Mouse (Mus musculus): Measurements from ENCODE around the gene Ppp1r13b. TPM values are rescaled to one million over a fixed set of nuclear protein-coding genes. Genes with fewer than 3 reads are reported as not detected.
"Not testable (repeated sequence)": the region's sequence is repeated elsewhere in the genome, so short reads cannot be mapped to it uniquely, and the experiment has no call there.

Ppp1r13b gene
- polyA plus RNA-seq (2012): 0.79 and 0.81 TPM in 2 replicates

DNA sequence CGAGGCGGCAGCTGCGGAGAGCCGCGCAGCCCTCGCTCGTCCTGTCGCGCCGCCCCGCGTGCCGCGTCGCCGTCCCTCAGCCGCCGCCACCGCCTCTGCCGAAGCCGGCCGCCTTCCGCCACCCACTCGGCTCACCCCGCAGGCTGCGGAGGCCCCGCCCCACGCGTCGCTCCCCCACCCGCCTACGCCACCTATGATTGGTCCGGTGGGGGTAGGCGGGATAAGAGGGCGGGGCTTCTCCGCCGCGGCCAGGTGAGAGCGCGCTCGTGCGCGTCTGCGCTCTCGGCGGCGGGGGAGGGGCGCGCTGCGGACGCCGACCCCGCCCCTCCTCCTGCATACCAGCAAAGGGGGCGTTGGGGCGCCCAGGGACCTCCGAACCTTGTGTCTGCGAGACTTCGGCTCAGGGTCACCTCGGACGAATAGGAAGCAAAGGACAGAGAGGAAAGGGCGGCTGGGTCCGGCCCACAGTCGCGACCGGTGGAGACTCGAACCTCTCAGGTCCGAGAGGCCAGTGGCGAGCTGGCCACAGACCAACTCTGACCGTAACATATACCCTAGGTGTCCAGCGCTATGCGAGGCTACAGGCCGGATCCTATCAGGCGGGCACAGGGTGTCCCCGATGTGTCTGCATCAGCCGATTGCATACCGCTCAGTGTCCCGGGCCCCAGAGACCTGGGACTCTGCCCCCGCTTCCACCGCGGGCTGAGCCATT lies at the start of gene Ppp1r13b:
Gene Ppp1r13b (minus strand): TSS at position 141 of the 712 bp plus-strand sequence.
- no peaks in the 10 kb centered on the region; the same call in 1 of the 2 replicates for H3K36me3 ChIP-seq (ENCODE audit: control insufficient read depth)
- no peaks in the 10 kb centered on the region for H3K9me3 ChIP-seq (ENCODE audit: control insufficient read depth, low read length)
- peak within 1 kb of the TSS; percentile 90 for H3K4me3 ChIP-seq (replicated peaks)
- peaks cover 37% of the 10 kb centered on the region for H3K4me1 ChIP-seq (ENCODE audit: control insufficient read depth)
- peaks cover 35% of the 10 kb centered on the region for H3K27me3 ChIP-seq (ENCODE audit: control insufficient read depth)
- TF ChIP-seq TAL1 (IDR thresholded peaks at IDR 0.05; ENCODE audit: low read length) (peak; percentile 89), GATA1 (IDR thresholded peaks at IDR 0.05; ENCODE audit: low read length) (peak; percentile 69)

GRCm38 (mm10) chr12:111956173-111956572 lies 48.3 kb upstream of the Ppp1r13b start:
- H3K27me3 ChIP-seq (ENCODE audit: control insufficient read depth): no peaks in the 10 kb centered on the region
- TF ChIP-seq TAL1 (IDR thresholded peaks at IDR 0.05; ENCODE audit: low read length): no peak
- no peak for TF ChIP-seq GATA1 (IDR thresholded peaks at IDR 0.05; ENCODE audit: low read length)
- peaks cover 5% of the 10 kb centered on the region; the same call in 1 of the 2 replicates for H3K9me3 ChIP-seq (ENCODE audit: control insufficient read depth, low read length)

GRCm38 (mm10) chr12:111951701-111952100 lies 43.8 kb upstream of the Ppp1r13b start:
- no peaks in the 10 kb centered on the region for H3K27me3 ChIP-seq (ENCODE audit: control insufficient read depth)
- no peaks in the 10 kb centered on the region for H3K36me3 ChIP-seq (ENCODE audit: control insufficient read depth)
- no peaks in the 10 kb centered on the region for H3K9me3 ChIP-seq (ENCODE audit: control insufficient read depth, low read length)
- H3K4me1 ChIP-seq (ENCODE audit: control insufficient read depth): peaks cover 3% of the 10 kb centered on the region
- H3K4me3 ChIP-seq (replicated peaks): no peak overlapping the region
- TF ChIP-seq GATA1 (IDR thresholded peaks at IDR 0.05; ENCODE audit: low read length) (no peak), TAL1 (IDR thresholded peaks at IDR 0.05; ENCODE audit: low read length) (no peak)

More at GRCm38 (mm10) chr12:111956173-111956572, 48.3 kb upstream of the Ppp1r13b start:
- Histone ChIP-seq H3K4me1 (ENCODE audit: control insufficient read depth) (peaks cover 8% of the 10 kb centered on the region), H3K4me3 (replicated peaks) (no peak overlapping the region), H3K36me3 (ENCODE audit: control insufficient read depth) (peaks cover 26% of the 10 kb centered on the region)

- peaks cover 14% of the 10 kb centered on the region for H3K4me1 ChIP-seq (ENCODE audit: control insufficient read depth)
- no peaks in the 10 kb centered on the region for H3K9me3 ChIP-seq (ENCODE audit: control insufficient read depth, low read length)
- no peak for TF ChIP-seq GATA1 (IDR thresholded peaks at IDR 0.05; ENCODE audit: low read length)
- TF ChIP-seq TAL1 (IDR thresholded peaks at IDR 0.05; ENCODE audit: low read length): no peak
- H3K27me3 ChIP-seq (ENCODE audit: control insufficient read depth): no peaks in the 10 kb centered on the region
- no peaks in the 10 kb centered on the region for H3K36me3 ChIP-seq (ENCODE audit: control insufficient read depth)
- no peak overlapping the region for H3K4me3 ChIP-seq (replicated peaks)
Observed at GRCm38 (mm10) chr12:111950486-111950885, 42.6 kb upstream of the Ppp1r13b start.

- H3K27me3 ChIP-seq (ENCODE audit: control insufficient read depth): no peaks in the 10 kb centered on the region
- H3K4me3 ChIP-seq (replicated peaks): no peak overlapping the region
- no peaks in the 10 kb centered on the region for H3K9me3 ChIP-seq (ENCODE audit: control insufficient read depth, low read length)
- H3K36me3 ChIP-seq (ENCODE audit: control insufficient read depth): no peaks in the 10 kb centered on the region
- no peak for TF ChIP-seq TAL1 (IDR thresholded peaks at IDR 0.05; ENCODE audit: low read length)
- no peak for TF ChIP-seq GATA1 (IDR thresholded peaks at IDR 0.05; ENCODE audit: low read length)
- peaks cover 44% of the 10 kb centered on the region for H3K4me1 ChIP-seq (ENCODE audit: control insufficient read depth)
Observed at GRCm38 (mm10) chr12:111946716-111947115, 38.8 kb upstream of the Ppp1r13b start.

DNA sequence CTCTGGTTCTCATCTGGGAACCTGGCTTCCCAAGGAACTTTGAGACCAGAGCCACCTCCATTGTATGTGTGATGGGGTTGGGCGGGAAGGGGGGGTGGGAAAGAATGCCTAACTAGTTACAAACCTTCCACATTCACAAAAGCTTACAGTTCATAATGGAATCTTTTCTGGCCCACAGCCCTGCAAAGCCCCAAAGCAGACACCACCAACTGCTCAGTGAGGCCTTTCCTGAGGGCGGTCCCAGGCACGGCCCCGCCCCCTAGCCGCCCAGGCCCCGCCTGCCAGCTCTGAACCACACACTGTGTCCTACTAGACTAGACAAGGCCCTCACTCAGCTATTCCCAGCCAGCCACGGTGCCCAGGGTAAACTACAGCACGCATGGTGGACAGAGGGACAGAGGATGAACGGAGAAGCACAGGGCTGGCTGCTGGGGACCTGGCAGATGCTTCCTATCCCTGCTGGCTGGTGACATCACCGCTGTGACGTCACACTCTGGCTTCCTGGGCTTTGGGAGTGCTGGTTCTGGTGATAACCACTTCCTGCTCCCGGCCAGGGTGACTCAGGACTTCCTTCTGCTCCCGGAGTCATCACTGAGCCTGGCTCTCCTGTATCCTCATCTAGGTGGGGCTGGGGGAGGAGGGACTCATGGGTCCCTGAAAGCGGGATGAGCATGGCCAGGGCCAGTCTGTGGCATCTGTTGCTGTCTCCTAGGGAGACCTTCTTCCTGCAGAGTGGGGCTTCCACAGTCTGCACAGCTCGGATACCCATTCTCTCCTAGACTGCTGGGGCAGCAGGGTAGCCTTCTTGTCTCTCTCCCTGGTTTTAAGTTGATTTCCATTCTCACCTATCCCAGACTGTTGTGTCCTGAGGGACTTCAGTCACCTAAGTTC lies 38.1 kb upstream of the Ppp1r13b start:
- peaks cover 44% of the 10 kb centered on the region for H3K4me1 ChIP-seq (ENCODE audit: control insufficient read depth)
- H3K36me3 ChIP-seq (ENCODE audit: control insufficient read depth); H3K9me3 ChIP-seq (ENCODE audit: control insufficient read depth, low read length); H3K4me3 ChIP-seq (replicated peaks); H3K27me3 ChIP-seq (ENCODE audit: control insufficient read depth): not testable (repeated sequence)

DNA sequence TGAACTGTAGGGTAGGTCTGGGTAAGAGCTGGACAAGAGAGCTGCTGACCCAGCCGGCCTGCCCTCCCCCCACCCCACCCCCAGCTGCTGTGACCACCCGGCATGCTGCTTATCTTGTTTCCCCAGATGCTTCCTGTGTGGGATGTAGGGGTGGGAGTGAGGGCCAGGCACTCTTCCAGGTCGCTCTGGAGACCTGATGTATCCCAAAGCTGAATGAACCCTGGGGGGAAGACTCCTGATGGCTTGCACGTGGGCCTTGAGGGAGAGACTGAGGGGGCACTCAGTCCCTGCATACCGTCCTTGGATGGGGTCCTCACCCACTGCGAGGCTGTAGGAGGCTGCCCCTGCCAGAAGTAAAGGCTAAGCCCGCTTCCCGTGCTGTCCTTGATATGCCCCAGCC lies 37.2 kb upstream of the Ppp1r13b start:
- Histone ChIP-seq H3K4me3 (replicated peaks) (peak overlapping the region; percentile 27), H3K4me1 (ENCODE audit: control insufficient read depth) (peaks cover 44% of the 10 kb centered on the region), H3K36me3 (ENCODE audit: control insufficient read depth) (no peaks in the 10 kb centered on the region), H3K27me3 (ENCODE audit: control insufficient read depth) (no peaks in the 10 kb centered on the region), H3K9me3 (ENCODE audit: control insufficient read depth, low read length) (no peaks in the 10 kb centered on the region)
- TF ChIP-seq GATA1 (IDR thresholded peaks at IDR 0.05; ENCODE audit: low read length): no peak

GRCm38 (mm10) chr12:111944065-111944987 lies 36.4 kb upstream of the Ppp1r13b start:
- H3K27me3 ChIP-seq (ENCODE audit: control insufficient read depth); H3K36me3 ChIP-seq (ENCODE audit: control insufficient read depth); H3K9me3 ChIP-seq (ENCODE audit: control insufficient read depth, low read length): not testable (repeated sequence)
- H3K4me1 ChIP-seq (ENCODE audit: control insufficient read depth): peaks cover 44% of the 10 kb centered on the region
- peak overlapping the region; percentile 62 for H3K4me3 ChIP-seq (replicated peaks)
